Comparison of ENCODE assay signal across 30 mouse cellular contexts in genomic region chr8:43306896-43307295, GRCm38 (mm10). TPM values are rescaled to one million over a fixed set of nuclear protein-coding genes. Genes with fewer than 3 reads are reported as not detected.
DNase-seq lines count a peak whose midpoint lies in the region; ATAC-seq and TF ChIP-seq lines count a peak whose summit lies in the region.
"Had no signal": no experiment of that assay in that cellular context is flagged by ENCODE, and none has a peak within 500 bp of the region (broad histone marks: within the 10 kb centered on the region; RNA-seq: fewer than 3 reads in every experiment).

Gene Zfp42 (minus strand): TSS chr8:43306980.

- WGBS in heart, embryonic 12.5 days = 33% methylated on average over 14 of the region's 14 CpGs
- WGBS in limb, embryonic 12.5 days = 41% methylated on average over 13 of the region's 14 CpGs
- 44% methylated on average over 14 of the region's 14 CpGs for WGBS in limb, embryonic 10.5 days
- WGBS in limb, embryonic 13.5 days = 46% methylated on average over 14 of the region's 14 CpGs

- no peaks in the 10 kb centered on the region for H3K27me3 ChIP-seq in heart, embryonic 12.5 days (replicated peaks)
- no peaks in the 10 kb centered on the region for H3K27me3 ChIP-seq in limb, embryonic 12.5 days
- no peaks in the 10 kb centered on the region for H3K27me3 ChIP-seq in limb, embryonic 10.5 days (ENCODE audit: low read depth, poor library complexity, severe bottlenecking)
- H3K27me3 ChIP-seq in limb, embryonic 13.5 days = no peaks in the 10 kb centered on the region
- H3K27me3 ChIP-seq: CH12.LX; hindbrain, embryonic 13.5 days; intestine, embryonic 15.5 days; megakaryocyte, embryonic 14.5 days had no signal

- no peaks in the 10 kb centered on the region for H3K36me3 ChIP-seq in heart, embryonic 12.5 days
- no peaks in the 10 kb centered on the region for H3K36me3 ChIP-seq in limb, embryonic 12.5 days
- H3K36me3 ChIP-seq in limb, embryonic 10.5 days = no peaks in the 10 kb centered on the region
- H3K36me3 ChIP-seq in ES-E14 (ENCODE audit: control insufficient read depth, insufficient read depth, low read length, poor library complexity, severe bottlenecking) = peaks cover 33% of the 10 kb centered on the region
- no peaks in the 10 kb centered on the region for H3K36me3 ChIP-seq in limb, embryonic 13.5 days
- H3K36me3 ChIP-seq: hindbrain, embryonic 13.5 days; intestine, embryonic 15.5 days had no signal

- 0 out of 2 replicates have a peak within 1 kb of the TSS, but pooled peaks have one; percentile 18 for H3K4me3 ChIP-seq in heart, embryonic 12.5 days
- no peak within 1 kb of the TSS for H3K4me3 ChIP-seq in limb, embryonic 12.5 days (replicated peaks)
- H3K4me3 ChIP-seq in limb, embryonic 10.5 days = no peak within 1 kb of the TSS
- peak within 1 kb of the TSS; percentile 98 to 99 for H3K4me3 ChIP-seq in ES-E14 (ENCODE audit: insufficient read depth in 1 of 2, low read depth in 1 of 2, low read length in 2 of 2, poor library complexity in 1 of 2, severe bottlenecking in 1 of 2)
- H3K4me3 ChIP-seq in limb, embryonic 13.5 days = no peak within 1 kb of the TSS
- H3K4me3 ChIP-seq: hindbrain, embryonic 13.5 days; intestine, embryonic 15.5 days; megakaryocyte, embryonic 14.5 days had no signal

- no peak for DNase-seq in heart, adult 18-20 months
- DNase-seq in limb, embryonic 10.5 days (ENCODE audit: low spot score) = no peak
- peak; percentile 97 for DNase-seq in ES-E14 (ENCODE audit: low read depth, low spot score)
- DNase-seq in gastrocnemius, adult 18-20 months (ENCODE audit: low spot score) = no peak
- no peak for DNase-seq in adrenal gland, postnatal 4 days (ENCODE audit: low spot score in 2 of 2)
- DNase-seq: adrenal gland, postnatal 14 days; cerebellum, adult 11 months; cerebellum, postnatal 10 days; gastrocnemius, postnatal 14 days; kidney, adult 9 months; liver, postnatal 0 days; lung, postnatal 10 days; midbrain, embryonic 14.5 days; right cerebral cortex, postnatal 14 days; spleen, adult 18-20 months; thymus, postnatal 14 days had no signal

- no peak within 1 kb of the TSS for H3K27ac ChIP-seq in heart, embryonic 12.5 days (ENCODE audit: poor library complexity, severe bottlenecking)
- H3K27ac ChIP-seq in limb, embryonic 12.5 days = no peak within 1 kb of the TSS
- H3K27ac ChIP-seq in limb, embryonic 10.5 days = no peak within 1 kb of the TSS
- peak within 1 kb of the TSS; percentile 99 for H3K27ac ChIP-seq in ES-E14 (ENCODE audit: insufficient read depth, low read depth, low read length, poor library complexity, severe bottlenecking)
- no peak within 1 kb of the TSS for H3K27ac ChIP-seq in limb, embryonic 13.5 days
- H3K27ac ChIP-seq: hindbrain, embryonic 13.5 days; intestine, embryonic 15.5 days had no signal

- H3K4me1 ChIP-seq in heart, embryonic 12.5 days (replicated peaks) = no peaks in the 10 kb centered on the region
- H3K4me1 ChIP-seq in limb, embryonic 12.5 days (replicated peaks) = no peaks in the 10 kb centered on the region
- no peaks in the 10 kb centered on the region for H3K4me1 ChIP-seq in limb, embryonic 10.5 days
- peaks cover 0 to 16% of the 10 kb centered on the region in 2 experiments; a peak in 2 of 4 replicates for H3K4me1 ChIP-seq in ES-E14 (ENCODE audit: control insufficient read depth in 2 of 2, insufficient read depth in 2 of 2, low read length in 2 of 2, poor library complexity in 1 of 2)
- no peaks in the 10 kb centered on the region for H3K4me1 ChIP-seq in limb, embryonic 13.5 days
- H3K4me1 ChIP-seq: hindbrain, embryonic 13.5 days; intestine, embryonic 15.5 days; megakaryocyte, embryonic 14.5 days had no signal

- H3K9me3 ChIP-seq in heart, embryonic 12.5 days (replicated peaks) = peaks cover 11% of the 10 kb centered on the region; the same call in 1 of the 2 replicates
- H3K9me3 ChIP-seq in limb, embryonic 12.5 days = peaks cover 10% of the 10 kb centered on the region; the same call in 1 of the 2 replicates
- no peaks in the 10 kb centered on the region for H3K9me3 ChIP-seq in limb, embryonic 10.5 days (replicated peaks)
- H3K9me3 ChIP-seq in ES-E14 (ENCODE audit: control insufficient read depth, insufficient read depth, low read depth, low read length) = no peaks in the 10 kb centered on the region
- peaks cover 8% of the 10 kb centered on the region for H3K9me3 ChIP-seq in limb, embryonic 13.5 days
- H3K9me3 ChIP-seq: intestine, embryonic 15.5 days had no signal

- no peak for ATAC-seq in heart, embryonic 12.5 days (ENCODE audit: insufficient number of reproducible peaks, low FRiP score)
- ATAC-seq in limb, embryonic 12.5 days (ENCODE audit: insufficient number of reproducible peaks, insufficient read depth, low FRiP score, low TSS enrichment, low read depth) = no peak
- no peak for ATAC-seq in limb, embryonic 13.5 days (ENCODE audit: low FRiP score, low read depth)
- ATAC-seq: intestine, embryonic 15.5 days; liver, postnatal 0 days had no signal

- peak within 1 kb of the TSS; percentile 56 for H3K4me2 ChIP-seq in heart, embryonic 12.5 days
- H3K4me2 ChIP-seq in limb, embryonic 12.5 days = peak within 1 kb of the TSS; percentile 21
- peak within 1 kb of the TSS; percentile 36 for H3K4me2 ChIP-seq in limb, embryonic 13.5 days (replicated peaks)
- H3K4me2 ChIP-seq: hindbrain, embryonic 13.5 days; intestine, embryonic 15.5 days had no signal

- in situ Hi-C loops in ES-E14 (cut with MboI; ENCODE audit: low sequenced_read_pairs in 2 of 2, unreplicated experiment in 2 of 2) = no loop called here

- no peak within 1 kb of the TSS for H3K9ac ChIP-seq in heart, embryonic 12.5 days
- H3K9ac ChIP-seq in limb, embryonic 12.5 days (replicated peaks) = no peak within 1 kb of the TSS
- peak within 1 kb of the TSS; percentile 96 for H3K9ac ChIP-seq in ES-E14 (ENCODE audit: insufficient read depth, low read depth, low read length, poor library complexity, severe bottlenecking)
- H3K9ac ChIP-seq in limb, embryonic 13.5 days = no peak within 1 kb of the TSS
- H3K9ac ChIP-seq: hindbrain, embryonic 13.5 days; intestine, embryonic 15.5 days; liver, postnatal 0 days had no signal

TF ChIP-seq in ES-E14, 5 proteins besides CTCF, POLR2A, EP300 and RAD21:
- no peak for TF ChIP-seq HCFC1 (IDR thresholded peaks at IDR 0.05; ENCODE audit: borderline replicate concordance, insufficient read depth, low read length)

RNA-seq across cellular contexts. Expression of gene Zfp42, which starts in this region (rescaled TPM):
- not detected in 2 replicates for polyA plus RNA-seq in heart, embryonic 12.5 days (2016; fragmentation: Nextera tagmentation; extraction: Ambion mirVana)
- not detected for total RNA-seq in heart, adult 18-20 months (2021)
- polyA plus RNA-seq in limb, embryonic 12.5 days (2016; fragmentation: Nextera tagmentation; extraction: Ambion mirVana) = 0.11 and 0.23 TPM in 2 replicates
- 0.08 TPM in 1 of 2 replicates, not detected in the other for polyA plus RNA-seq in limb, embryonic 10.5 days (2016; fragmentation: Nextera tagmentation; extraction: Ambion mirVana)
- total RNA-seq in ES-E14 (2012; rRNA removed) = 412 and 503 TPM in 2 replicates
- 0.23 and 0.24 TPM in 2 replicates for polyA plus RNA-seq in limb, embryonic 13.5 days (2015; fragmentation: Nextera tagmentation; extraction: Ambion mirVana)
- not detected for total RNA-seq in gastrocnemius, adult 18-20 months (2021)
- not detected for total RNA-seq in adrenal gland, postnatal 4 days (2021)
- total RNA-seq: adrenal gland, postnatal 14 days; CH12.LX; gastrocnemius, postnatal 14 days; layer of hippocampus, postnatal 14 days; left cerebral cortex, postnatal 14 days; liver, adult 2 months had no signal
- polyA plus RNA-seq: forebrain, embryonic 11.5 days; frontal cortex, adult 2 months; heart, postnatal 0 days; hindbrain, embryonic 13.5 days; intestine, embryonic 15.5 days; liver, adult 2 months; liver, postnatal 0 days; midbrain, embryonic 14.5 days; neural tube, embryonic 14.5 days had no signal

Comparison
In these comparisons a context has a peak if more than half of its experiments do, and no peak if none do; other contexts are left out.
1. RNA of gene Zfp42 (total RNA-seq): 412 to 503 TPM in ES-E14; not detected in heart, adult 18-20 months, not detected in gastrocnemius, adult 18-20 months and not detected in adrenal gland, postnatal 4 days; every median in the first group is over 100 times any median in the second.
2. H3K4me3 ChIP-seq: peak in heart, embryonic 12.5 days (single experiment) and ES-E14 (2 of 2); none in limb, embryonic 12.5 days (single experiment), limb, embryonic 10.5 days (single experiment) and limb, embryonic 13.5 days (single experiment).
3. Peak in every context shown above with its lines, with median percentiles within 50 percentile points of each other: H3K4me2 ChIP-seq.